Mouse (Mus musculus): Measurements from ENCODE around the gene Ltc4s. TPM values are rescaled to one million over a fixed set of nuclear protein-coding genes. Genes with fewer than 3 reads are reported as not detected.

The Ltc4s gene
- polyA plus RNA-seq, 1 experiment from 2014 or later, result not detected

GRCm38 (mm10) chr11:50205434-50205833, 33.0 kb downstream of the Ltc4s start:
- TF ChIP-seq CTCF (IDR thresholded peaks at IDR 0.05), result no peak
- ATAC-seq (no peak), DNase-seq (ENCODE audit: low read depth, low spot score) (no peak)
- ChIA-PET CTCF (interaction anchor here (1.3 kb wide), 1 partner anchor 17 kb away, joined by 3 read pairs; no protein-coding TSS in a partner anchor), POLR2A (interaction anchor here (1.2 to 2.1 kb wide), 2 partner anchors 18 to 43 kb away, joined by 3 to 5 read pairs; no protein-coding TSS in a partner anchor)
- in situ Hi-C loops (cut with MboI; ENCODE audit: low pct_unique_long_range_greater_than_20kb), result no loop called here
- H3K27me3 ChIP-seq, result no peaks in the 10 kb centered on the region

DNA sequence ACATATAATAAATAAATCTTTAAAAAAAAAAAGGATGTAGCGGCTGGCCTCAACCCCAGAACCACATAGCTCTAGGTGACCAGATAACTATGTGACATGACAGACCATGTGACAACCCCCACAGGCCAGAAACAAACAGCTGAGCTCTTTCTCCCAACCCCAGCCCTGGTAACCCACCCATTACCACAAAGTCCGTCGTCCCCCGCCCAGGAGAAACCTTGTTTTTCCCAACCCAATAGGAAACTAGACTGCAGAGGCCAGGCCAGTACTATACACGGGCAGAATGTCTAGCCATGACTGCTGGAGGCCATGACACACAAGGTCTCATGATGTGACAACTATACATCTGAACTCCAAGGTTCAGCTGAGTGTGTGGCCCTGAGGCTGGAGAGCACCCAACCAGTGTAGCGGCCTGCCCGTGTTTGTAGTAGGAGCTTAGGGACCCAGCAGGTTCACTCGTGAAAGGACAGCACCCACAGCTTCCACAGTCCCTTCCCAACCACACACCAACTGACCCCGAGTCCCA, 35.1 kb downstream of the Ltc4s start:
- in situ Hi-C loops (cut with MboI; ENCODE audit: low pct_unique_long_range_greater_than_20kb), result no loop called here
- no peak for TF ChIP-seq CTCF (IDR thresholded peaks at IDR 0.05)
- no peak for DNase-seq (ENCODE audit: low read depth, low spot score)
- H3K27me3 ChIP-seq, result no peaks in the 10 kb centered on the region
- CTCF ChIA-PET, result interaction anchor here (1.2 kb wide), 1 partner anchor 42 kb away, joined by 3 read pairs; no protein-coding TSS in a partner anchor
- ATAC-seq, result no peak
- POLR2A ChIA-PET, result interaction anchor here (1.4 kb wide), 1 partner anchor 22 kb away, joined by 3 read pairs; no protein-coding TSS in a partner anchor

DNA sequence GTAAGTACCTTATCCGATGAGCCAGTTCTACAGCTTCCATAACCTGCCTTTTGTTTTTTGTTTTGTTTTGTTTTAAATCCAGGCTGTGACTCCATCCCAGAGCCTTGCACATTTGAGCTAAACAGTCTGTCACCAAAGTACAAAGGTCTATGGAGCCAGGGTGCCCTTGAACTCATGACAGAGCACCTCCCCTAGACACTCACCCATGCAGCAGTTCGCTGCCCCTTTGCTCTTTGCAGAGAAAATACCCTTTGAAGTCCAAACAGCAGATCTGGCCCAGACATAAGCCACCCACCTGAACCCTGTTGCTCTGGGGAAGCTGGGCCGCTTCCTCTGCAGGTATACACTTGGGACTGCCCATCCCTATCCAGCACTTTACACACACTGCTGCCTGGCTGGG, 36.8 kb downstream of the Ltc4s start:
- POLR2A ChIA-PET, result interaction anchor here (1.1 to 1.4 kb wide), 4 partner anchors 8 to 165 kb away, joined by 3 to 4 read pairs (median 3); partner anchors contain the start of genes Mgat4b and Sqstm1
- no peak for TF ChIP-seq CTCF (IDR thresholded peaks at IDR 0.05)
- DNase-seq (ENCODE audit: low read depth, low spot score) (no peak), ATAC-seq (no peak)
- in situ Hi-C loops (cut with MboI; ENCODE audit: low pct_unique_long_range_greater_than_20kb), result no loop called here
- H3K27me3 ChIP-seq, result no peaks in the 10 kb centered on the region
- CTCF ChIA-PET, result interaction anchor here (1.4 to 2.1 kb wide), 2 partner anchors 9 to 13 kb away, joined by 5 read pairs; partner anchors contain the start of genes Mgat4b and Sqstm1

DNA sequence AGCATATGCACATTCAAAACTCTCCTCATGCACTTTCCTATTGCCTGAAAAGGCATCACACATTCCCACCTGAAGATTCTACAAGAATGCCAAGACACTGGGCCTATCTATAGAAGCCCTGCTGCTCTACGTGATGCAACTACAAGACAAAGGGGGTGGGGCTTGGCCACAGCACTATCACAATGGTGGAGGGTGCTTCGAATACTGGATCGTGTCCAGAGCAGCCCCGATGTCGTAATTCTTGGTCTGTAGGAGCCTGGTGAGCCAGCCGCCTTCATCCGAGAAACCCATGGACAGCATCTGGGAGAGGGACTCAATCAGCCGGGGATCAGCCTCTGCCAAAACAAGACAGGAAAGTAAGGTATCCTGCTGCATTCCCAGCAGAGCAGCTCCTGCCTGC, 37.8 kb downstream of the Ltc4s start:
- DNase-seq (ENCODE audit: low read depth, low spot score), result no peak
- ATAC-seq, result no peak
- CTCF ChIA-PET, result interaction anchor here (1.1 to 2.1 kb wide), 3 partner anchors 9 to 12 kb away, joined by 3 to 5 read pairs (median 5); partner anchors contain the start of genes Mgat4b and Sqstm1
- in situ Hi-C loops (cut with MboI; ENCODE audit: low pct_unique_long_range_greater_than_20kb), result no loop called here
- no peaks in the 10 kb centered on the region for H3K27me3 ChIP-seq
- no peak for TF ChIP-seq CTCF (IDR thresholded peaks at IDR 0.05)
- POLR2A ChIA-PET, result interaction anchor here (0.5 to 1.4 kb wide), 4 partner anchors 10 to 1416 kb away, joined by 3 read pairs; partner anchors contain the start of genes Mgat4b and Sqstm1

- POLR2A ChIA-PET, result interaction anchor here (0.7 to 0.9 kb wide), 2 partner anchors 10 to 18 kb away, joined by 3 read pairs; no protein-coding TSS in a partner anchor
- in situ Hi-C loops (cut with MboI; ENCODE audit: low pct_unique_long_range_greater_than_20kb), result no loop called here
- CTCF ChIA-PET, result interaction anchor here (1.8 to 2.9 kb wide), 2 partner anchors 10 to 13 kb away, joined by 5 to 10 read pairs; no protein-coding TSS in a partner anchor
- no peaks in the 10 kb centered on the region for H3K27me3 ChIP-seq
- ATAC-seq (no peak), DNase-seq (ENCODE audit: low read depth, low spot score) (no peak)
- no peak for TF ChIP-seq CTCF (IDR thresholded peaks at IDR 0.05)
Measured at GRCm38 (mm10) chr11:50198916-50199315, 39.5 kb downstream of the Ltc4s start.

GRCm38 (mm10) chr11:50198219-50198846, 40.1 kb downstream of the Ltc4s start:
- DNase-seq (ENCODE audit: low read depth, low spot score) (no peak), ATAC-seq (no peak)
- in situ Hi-C loops (cut with MboI; ENCODE audit: low pct_unique_long_range_greater_than_20kb), result no loop called here

DNA sequence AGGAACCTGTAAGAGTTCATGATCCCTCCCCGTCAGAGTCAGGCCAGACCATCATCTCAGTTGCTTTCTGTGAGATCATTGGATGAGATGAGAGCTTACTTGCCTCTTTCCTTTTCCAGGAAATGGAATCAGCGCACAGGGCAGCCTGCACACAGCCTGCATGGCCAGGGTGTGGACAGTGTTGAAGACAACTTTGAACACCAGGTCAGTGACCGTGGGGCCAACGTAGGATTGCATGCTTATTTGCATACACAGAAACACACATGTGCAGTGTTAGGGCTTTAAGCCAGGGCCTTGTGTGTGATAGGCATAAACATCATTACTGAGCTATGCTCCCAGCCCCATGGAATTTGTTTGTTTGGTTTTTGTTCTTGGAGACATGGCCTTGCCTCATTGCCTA, 40.9 kb downstream of the Ltc4s start:
- DNase-seq (ENCODE audit: low read depth, low spot score) (no peak), ATAC-seq (peak; percentile 10)
- no peaks in the 10 kb centered on the region for H3K27me3 ChIP-seq
- in situ Hi-C loops (cut with MboI; ENCODE audit: low pct_unique_long_range_greater_than_20kb), result no loop called here
- CTCF ChIA-PET, result interaction anchor here (2.9 kb wide), 1 partner anchor 8 kb away, joined by 10 read pairs; no protein-coding TSS in a partner anchor
- TF ChIP-seq CTCF (IDR thresholded peaks at IDR 0.05), result no peak
- POLR2A ChIA-PET, result no interaction called here

More at GRCm38 (mm10) chr11:50198219-50198846, 40.1 kb downstream of the Ltc4s start:
- H3K27me3 ChIP-seq, result no peaks in the 10 kb centered on the region
- ChIA-PET POLR2A (interaction anchor here (0.8 to 0.9 kb wide), 2 partner anchors 11 to 19 kb away, joined by 3 read pairs; no protein-coding TSS in a partner anchor), CTCF (interaction anchor here (1.8 to 2.9 kb wide), 2 partner anchors 9 to 14 kb away, joined by 5 to 10 read pairs; no protein-coding TSS in a partner anchor)
- TF ChIP-seq CTCF (IDR thresholded peaks at IDR 0.05), result no peak

DNA sequence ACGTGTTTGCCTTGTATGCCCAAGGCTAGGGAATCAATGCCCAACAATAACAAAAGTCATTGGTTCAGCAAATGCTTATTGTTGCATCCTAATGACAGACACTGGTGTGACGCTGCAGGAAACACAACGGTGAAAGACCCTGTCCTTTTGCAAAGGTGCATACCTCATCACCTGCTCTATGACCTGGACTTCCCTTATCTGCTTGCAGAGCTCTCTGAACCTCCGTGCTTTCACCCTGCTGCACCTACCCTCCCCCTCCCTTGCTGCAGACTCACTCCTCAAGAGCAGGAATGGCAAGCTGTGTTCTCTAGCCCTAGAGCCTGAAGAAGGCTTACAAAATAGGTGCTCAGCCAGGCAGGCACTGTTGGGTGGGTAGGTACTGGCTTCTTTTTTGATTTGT, 43.6 kb downstream of the Ltc4s start:
- ChIA-PET CTCF (no interaction called here), POLR2A (no interaction called here)
- TF ChIP-seq CTCF (IDR thresholded peaks at IDR 0.05), result no peak
- H3K27me3 ChIP-seq, result no peaks in the 10 kb centered on the region
- in situ Hi-C loops (cut with MboI; ENCODE audit: low pct_unique_long_range_greater_than_20kb), result no loop called here
- no peak for DNase-seq (ENCODE audit: low read depth, low spot score)
- ATAC-seq, result no peak

DNA sequence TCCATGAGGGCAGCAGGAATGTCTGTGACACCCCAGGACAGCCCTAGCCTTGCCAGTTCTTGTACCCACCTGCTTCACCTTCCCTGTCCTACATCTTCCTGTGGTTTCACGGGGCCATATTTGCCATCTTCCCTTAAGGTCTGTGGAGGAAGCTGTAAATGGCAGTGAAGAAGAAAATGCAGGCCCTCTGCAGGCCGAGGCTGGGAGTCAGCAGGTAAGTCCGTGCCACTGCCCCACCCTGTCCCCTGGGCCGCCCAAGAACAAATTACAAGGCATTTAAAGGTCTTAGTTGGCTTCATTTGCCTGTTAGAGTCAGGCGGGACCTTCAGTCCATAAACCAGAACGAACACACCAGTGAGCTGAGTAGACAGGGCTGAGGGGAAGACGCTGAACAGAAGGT, 44.3 kb downstream of the Ltc4s start:
- ChIA-PET CTCF (no interaction called here), POLR2A (no interaction called here)

GRCm38 (mm10) chr11:50192278-50192677, 46.1 kb downstream of the Ltc4s start:
- H3K27me3 ChIP-seq, result no peaks in the 10 kb centered on the region
- ChIA-PET POLR2A (no interaction called here), CTCF (interaction anchor here (1.9 kb wide), 1 partner anchor 31 kb away, joined by 6 read pairs; no protein-coding TSS in a partner anchor)
- in situ Hi-C loops (cut with MboI; ENCODE audit: low pct_unique_long_range_greater_than_20kb), result no loop called here
- DNase-seq (ENCODE audit: low read depth, low spot score) (no peak), ATAC-seq (no peak)
- TF ChIP-seq CTCF (IDR thresholded peaks at IDR 0.05), result no peak

More for the DNA sequence above, 44.3 kb downstream of the Ltc4s start:
- ATAC-seq (no peak), DNase-seq (ENCODE audit: low read depth, low spot score) (no peak)
- no peaks in the 10 kb centered on the region for H3K27me3 ChIP-seq
- in situ Hi-C loops (cut with MboI; ENCODE audit: low pct_unique_long_range_greater_than_20kb), result no loop called here
- no peak for TF ChIP-seq CTCF (IDR thresholded peaks at IDR 0.05)
